Mouse (Mus musculus): Measurements from ENCODE around the gene Snip1. TPM values are rescaled to one million over a fixed set of nuclear protein-coding genes. Genes with fewer than 3 reads are reported as not detected.

The Snip1 gene
- 12.2 TPM for polyA plus RNA-seq (2014; fragmentation: Illumina TruSeq; extraction: RNeasy Lipid Tissue Mini Kit (QIAGEN cat#74804); ENCODE audit: low replicate concordance)

GRCm38 (mm10) chr4:125066490-125067370, at the start of gene Snip1:
TSS of gene Snip1 (plus strand) at chr4:125066672.

GRCm38 (mm10) chr4:125065517-125066307, 760 bp upstream of the Snip1 start, which contains the start of gene Dnali1:
TSS of gene Dnali1 (minus strand) at chr4:125065703.

DNA sequence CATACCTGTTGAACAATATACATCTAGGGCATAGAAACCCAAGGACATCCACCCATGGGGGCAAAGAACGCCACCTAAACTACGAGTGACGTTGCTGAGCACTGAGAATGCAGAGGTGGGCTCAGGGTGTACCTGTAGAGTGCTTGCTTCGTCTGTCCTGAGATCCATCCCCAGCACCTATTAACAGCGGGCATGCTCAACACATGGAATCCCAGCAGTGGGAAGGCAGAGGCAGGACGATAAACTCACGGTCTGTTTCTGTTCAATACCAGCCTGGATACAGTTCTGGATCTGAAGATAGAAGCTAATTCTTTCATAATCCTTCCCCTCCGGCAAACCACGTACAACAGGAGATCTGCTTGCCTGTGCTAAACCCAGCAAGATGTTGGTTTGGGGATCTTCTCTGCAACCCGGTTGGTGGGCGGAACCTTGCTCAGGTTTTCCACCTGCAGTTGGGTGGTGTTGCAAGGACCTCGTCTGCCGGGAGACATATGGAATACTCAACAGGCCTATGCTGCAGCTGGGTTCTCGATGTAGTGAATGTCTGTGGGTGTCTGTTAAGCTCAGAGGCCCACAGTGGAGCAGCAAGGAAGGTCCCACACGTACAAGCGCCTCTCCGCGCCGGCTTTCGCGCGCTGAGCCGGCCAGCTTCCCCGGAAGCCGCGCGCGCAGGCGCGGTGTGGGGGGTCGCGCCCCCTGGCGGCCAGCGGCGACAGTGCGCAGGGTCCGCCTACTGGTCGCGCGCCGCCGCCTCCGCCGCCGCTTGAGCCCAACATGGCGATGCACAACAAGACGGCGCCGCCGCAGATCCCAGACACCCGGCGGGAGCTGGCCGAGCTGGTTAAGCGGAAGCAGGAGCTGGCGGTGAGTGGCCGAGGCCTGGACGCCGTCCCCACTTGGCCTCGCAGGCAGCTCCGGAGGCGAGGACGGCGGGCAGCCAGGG, 18.2 kb downstream of the Snip1 start, which contains the start of gene Meaf6:
Gene Meaf6 (plus strand): TSS at position 732 of the 943 bp plus-strand sequence.

Other genes starting within 250 kb of the Snip1 start
- 18.4 TPM for gene Yrdc, start 216.0 kb upstream of the Snip1 start, polyA plus RNA-seq (2014; fragmentation: Illumina TruSeq; extraction: RNeasy Lipid Tissue Mini Kit (QIAGEN cat#74804); ENCODE audit: low replicate concordance)
- gene 1110065P20Rik, start 215.5 kb upstream of the Snip1 start, polyA plus RNA-seq (2014; fragmentation: Illumina TruSeq; extraction: RNeasy Lipid Tissue Mini Kit (QIAGEN cat#74804); ENCODE audit: low replicate concordance): 0.71 TPM
- not detected for gene Maneal, start 204.5 kb upstream of the Snip1 start, polyA plus RNA-seq (2014; fragmentation: Illumina TruSeq; extraction: RNeasy Lipid Tissue Mini Kit (QIAGEN cat#74804); ENCODE audit: low replicate concordance)
- not detected for gene Epha10, start 185.8 kb upstream of the Snip1 start, polyA plus RNA-seq (2014; fragmentation: Illumina TruSeq; extraction: RNeasy Lipid Tissue Mini Kit (QIAGEN cat#74804); ENCODE audit: low replicate concordance)
- gene 9930104L06Rik, start 129.6 kb upstream of the Snip1 start, polyA plus RNA-seq (2014; fragmentation: Illumina TruSeq; extraction: RNeasy Lipid Tissue Mini Kit (QIAGEN cat#74804); ENCODE audit: low replicate concordance): 5.0 TPM
- 37.2 TPM for gene Cdca8, start 127.4 kb upstream of the Snip1 start, polyA plus RNA-seq (2014; fragmentation: Illumina TruSeq; extraction: RNeasy Lipid Tissue Mini Kit (QIAGEN cat#74804); ENCODE audit: low replicate concordance)
- gene Rspo1, start 80.2 kb upstream of the Snip1 start, polyA plus RNA-seq (2014; fragmentation: Illumina TruSeq; extraction: RNeasy Lipid Tissue Mini Kit (QIAGEN cat#74804); ENCODE audit: low replicate concordance): not detected
- 42.5 TPM for gene Gnl2, start 50.1 kb upstream of the Snip1 start, polyA plus RNA-seq (2014; fragmentation: Illumina TruSeq; extraction: RNeasy Lipid Tissue Mini Kit (QIAGEN cat#74804); ENCODE audit: low replicate concordance)
- gene Dnali1, start 969 bp upstream of the Snip1 start, polyA plus RNA-seq (2014; fragmentation: Illumina TruSeq; extraction: RNeasy Lipid Tissue Mini Kit (QIAGEN cat#74804); ENCODE audit: low replicate concordance): not detected
- gene Meaf6, start 18.5 kb downstream of the Snip1 start, polyA plus RNA-seq (2014; fragmentation: Illumina TruSeq; extraction: RNeasy Lipid Tissue Mini Kit (QIAGEN cat#74804); ENCODE audit: low replicate concordance): 19.3 TPM
- 0.15 TPM for gene Zc3h12a, start 61.2 kb downstream of the Snip1 start, polyA plus RNA-seq (2014; fragmentation: Illumina TruSeq; extraction: RNeasy Lipid Tissue Mini Kit (QIAGEN cat#74804); ENCODE audit: low replicate concordance)

All from small intestine, adult 10 weeks (tissue).